ENCODE assay signal across 8 mouse cellular contexts in genomic region chr2:132880844-132881645, GRCm38 (mm10). TPM values are rescaled to one million over a fixed set of nuclear protein-coding genes. Genes with fewer than 3 reads are reported as not detected.
DNase-seq lines count a peak whose midpoint lies in the region; ATAC-seq lines count a peak whose summit lies in the region.

Lrrn4 (minus strand) TSS chr2:132880891.

- H3K36me3 ChIP-seq in lung, embryonic 16.5 days (ENCODE audit: control insufficient read depth, insufficient read depth, low read length): no peaks in the 10 kb centered on the region
- H3K36me3 ChIP-seq in embryonic facial prominence, embryonic 15.5 days: no peaks in the 10 kb centered on the region
- H3K36me3 ChIP-seq in limb, embryonic 15.5 days: no peaks in the 10 kb centered on the region
- no peaks in the 10 kb centered on the region for H3K36me3 ChIP-seq in stomach, embryonic 15.5 days

- H3K4me3 ChIP-seq in lung, embryonic 16.5 days (ENCODE audit: low read length): peak within 1 kb of the TSS; percentile 54
- peak within 1 kb of the TSS; percentile 50 for H3K4me3 ChIP-seq in embryonic facial prominence, embryonic 15.5 days (replicated peaks)
- H3K4me3 ChIP-seq in limb, embryonic 15.5 days: peak within 1 kb of the TSS; percentile 49
- peak within 1 kb of the TSS; percentile 50 for H3K4me3 ChIP-seq in stomach, embryonic 15.5 days (replicated peaks)

- no peak within 1 kb of the TSS for H3K27ac ChIP-seq in lung, embryonic 16.5 days (ENCODE audit: low read length)
- no peak within 1 kb of the TSS for H3K27ac ChIP-seq in embryonic facial prominence, embryonic 15.5 days (replicated peaks)
- H3K27ac ChIP-seq in limb, embryonic 15.5 days: no peak within 1 kb of the TSS
- H3K27ac ChIP-seq in stomach, embryonic 15.5 days: no peak within 1 kb of the TSS

- H3K4me1 ChIP-seq in lung, embryonic 16.5 days (replicated peaks; ENCODE audit: control insufficient read depth, insufficient read depth, low read length): peaks cover 9% of the 10 kb centered on the region; the same call in 1 of the 2 replicates
- H3K4me1 ChIP-seq in embryonic facial prominence, embryonic 15.5 days: peaks cover 11% of the 10 kb centered on the region
- H3K4me1 ChIP-seq in limb, embryonic 15.5 days: peaks cover 28% of the 10 kb centered on the region
- peaks cover 8% of the 10 kb centered on the region for H3K4me1 ChIP-seq in stomach, embryonic 15.5 days

- H3K9ac ChIP-seq in lung, embryonic 16.5 days (ENCODE audit: low read length): no peak within 1 kb of the TSS
- H3K9ac ChIP-seq in embryonic facial prominence, embryonic 15.5 days: peak within 1 kb of the TSS; percentile 4; the same call in 1 of the 2 replicates
- H3K9ac ChIP-seq in limb, embryonic 15.5 days: no peak within 1 kb of the TSS
- no peak within 1 kb of the TSS for H3K9ac ChIP-seq in stomach, embryonic 15.5 days

- ATAC-seq in lung, embryonic 16.5 days (ENCODE audit: low read depth): no peak
- ATAC-seq in embryonic facial prominence, embryonic 15.5 days (ENCODE audit: insufficient number of reproducible peaks, low FRiP score, low TSS enrichment, low read depth): no peak
- no peak for ATAC-seq in limb, embryonic 15.5 days (ENCODE audit: insufficient number of reproducible peaks, low FRiP score, low TSS enrichment, low read depth)
- no peak for ATAC-seq in stomach, embryonic 15.5 days (ENCODE audit: insufficient read depth, low FRiP score, low read depth)

- H3K27me3 ChIP-seq in lung, embryonic 16.5 days (ENCODE audit: control insufficient read depth, insufficient read depth, low read depth, low read length): peaks cover 28% of the 10 kb centered on the region
- peaks cover 39% of the 10 kb centered on the region for H3K27me3 ChIP-seq in embryonic facial prominence, embryonic 15.5 days
- peaks cover 46% of the 10 kb centered on the region for H3K27me3 ChIP-seq in limb, embryonic 15.5 days
- H3K27me3 ChIP-seq in stomach, embryonic 15.5 days (replicated peaks): peaks cover 30% of the 10 kb centered on the region

- WGBS in lung, embryonic 16.5 days: 12% methylated on average over 12 of the region's 12 CpGs
- WGBS in embryonic facial prominence, embryonic 15.5 days: 10% methylated on average over 12 of the region's 12 CpGs
- 8% methylated on average over 12 of the region's 12 CpGs for WGBS in limb, embryonic 15.5 days
- 13% methylated on average over 12 of the region's 12 CpGs for WGBS in stomach, embryonic 15.5 days

- DNase-seq in lung, postnatal 25 days (ENCODE audit: low spot score): no peak
- no peak for DNase-seq in c-Kit-positive CD71-positive TER-119-positive erythroid progenitor cells, embryonic 14.5 days (ENCODE audit: low spot score)
- no peak for DNase-seq in ovary, postnatal 14 days (ENCODE audit: low spot score)
- no peak for DNase-seq in Muller cell, postnatal 12 days (ENCODE audit: inconsistent ontology term)

- H3K4me2 ChIP-seq in lung, embryonic 16.5 days (ENCODE audit: low read depth, low read length): peak within 1 kb of the TSS; percentile 88
- peak within 1 kb of the TSS; percentile 96 for H3K4me2 ChIP-seq in embryonic facial prominence, embryonic 15.5 days (replicated peaks)
- H3K4me2 ChIP-seq in limb, embryonic 15.5 days: peak within 1 kb of the TSS; percentile 98
- peak within 1 kb of the TSS; percentile 98 for H3K4me2 ChIP-seq in stomach, embryonic 15.5 days

- H3K9me3 ChIP-seq in lung, embryonic 16.5 days (ENCODE audit: control insufficient read depth, low read length): no peaks in the 10 kb centered on the region
- H3K9me3 ChIP-seq in embryonic facial prominence, embryonic 15.5 days (replicated peaks): no peaks in the 10 kb centered on the region
- no peaks in the 10 kb centered on the region for H3K9me3 ChIP-seq in limb, embryonic 15.5 days
- H3K9me3 ChIP-seq in stomach, embryonic 15.5 days: no peaks in the 10 kb centered on the region

RNA-seq across cellular contexts. Expression of gene Lrrn4, which starts in this region (rescaled TPM):
- polyA plus RNA-seq in lung, embryonic 16.5 days (2015; fragmentation: Nextera tagmentation; extraction: Ambion mirVana): 6.3 and 7.3 TPM in 2 replicates
- polyA plus RNA-seq in embryonic facial prominence, embryonic 15.5 days (2015; fragmentation: Nextera tagmentation; extraction: Ambion mirVana): 0.21 and 0.23 TPM in 2 replicates
- 0.35 and 0.40 TPM in 2 replicates for polyA plus RNA-seq in limb, embryonic 15.5 days (2015; fragmentation: Nextera tagmentation; extraction: Ambion mirVana)
- 12.5 and 13.7 TPM in 2 replicates for polyA plus RNA-seq in stomach, embryonic 15.5 days (2015; fragmentation: Nextera tagmentation; extraction: Ambion mirVana)
